Mouse (Mus musculus) neural tube, embryonic 13.5 days (tissue): ENCODE measurements at regions not wholly inside any gene's neighbourhood (a gene's known extent, or its start where the extent isn't known, plus 50 kb on each side); places are given as distances from the start of the nearest gene placed in this dataset.
A peak's percentile ranks its signal among the peaks of the same experiment; 100 is the strongest.

Source experiments
- ATAC-seq: fragments of 200-750 bp; cut with Nextera tagmentation; 2 replicates; pipeline ENCODE4 v1.8.0; 2017; ENCODE audit warnings: low read depth, mild to moderate bottlenecking, moderate TSS enrichment, moderate library complexity
- H3K27ac ChIP-seq: fragments of 300-500 bp; sonication (generic); replicated peaks from 2 replicates; pipeline ENCODE4 v1.5.1; 2015; ENCODE audit warnings: moderate library complexity, mild to moderate bottlenecking, inconsistent platforms
- H3K27me3 ChIP-seq: fragments of 300-500 bp; sonication (generic); 2 replicates; pipeline ENCODE4 v1.6.1; 2015; ENCODE audit warnings: mild to moderate bottlenecking, inconsistent platforms
- H3K36me3 ChIP-seq: fragments of 300-500 bp; sonication (generic); 2 replicates; pipeline ENCODE4 v1.6.1; 2015; ENCODE audit warnings: mild to moderate bottlenecking, inconsistent platforms
- H3K4me1 ChIP-seq: fragments of 300-500 bp; sonication (generic); replicated peaks from 2 replicates; pipeline ENCODE4 v1.6.1; 2015; ENCODE audit warnings: inconsistent platforms
- H3K4me2 ChIP-seq: fragments of 300-500 bp; sonication (generic); 2 replicates; pipeline ENCODE4 v1.6.1; 2015; ENCODE audit warnings: inconsistent platforms, mild to moderate bottlenecking, moderate library complexity
- H3K4me3 ChIP-seq: fragments of 300-500 bp; sonication (generic); 2 replicates; pipeline ENCODE4 v1.5.1; 2015; ENCODE audit warnings: mild to moderate bottlenecking, inconsistent platforms
- H3K9ac ChIP-seq: fragments of 300-500 bp; sonication (generic); 2 replicates; pipeline ENCODE4 v1.6.1; 2015; ENCODE audit warnings: moderate library complexity, mild to moderate bottlenecking, inconsistent platforms
- H3K9me3 ChIP-seq: fragments of 300-500 bp; sonication (generic); 2 replicates; pipeline ENCODE4 v1.6.1; 2016; ENCODE audit warnings: inconsistent platforms
- WGBS: fragments of 180-500 bp; shearing (Covaris S2); methylation state at CpG from one replicate; pipeline ENCODE4 v1.1.7; 2015; 5-methylcytosine and 5-hydroxymethylcytosine counted together

DNA sequence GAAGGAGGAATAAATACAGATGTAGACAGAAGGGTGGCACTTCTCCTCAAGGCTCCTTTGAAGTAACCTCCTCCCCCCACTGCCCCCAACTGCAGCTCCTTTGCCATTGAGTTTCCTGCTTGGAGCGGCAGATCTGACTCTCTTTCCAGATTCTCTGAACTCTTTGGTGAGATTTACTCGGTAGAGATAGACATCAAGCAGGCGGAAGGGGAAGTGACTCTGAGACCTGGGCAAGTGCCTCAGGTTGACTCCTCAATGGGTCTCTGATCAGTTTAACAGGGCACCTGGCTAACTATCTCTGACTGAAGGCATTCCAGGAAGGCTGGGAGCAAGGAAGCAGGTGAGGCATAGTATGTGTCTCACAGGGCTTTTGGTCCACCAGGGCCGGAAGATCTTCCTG, 73.6 kb upstream of the Pmepa1 start:
- H3K27ac ChIP-seq = no peak overlapping the region
- no peaks in the 10 kb centered on the region for H3K9me3 ChIP-seq
- no peaks in the 10 kb centered on the region for H3K27me3 ChIP-seq
- H3K9ac ChIP-seq = no peak overlapping the region
- no peak overlapping the region for H3K4me3 ChIP-seq
- no peak for ATAC-seq
- H3K4me1 ChIP-seq = peaks cover 31% of the 10 kb centered on the region
- no peaks in the 10 kb centered on the region for H3K36me3 ChIP-seq
- H3K4me2 ChIP-seq = no peak overlapping the region
- 90% methylated on average over 4 of the region's 4 CpGs for WGBS

DNA sequence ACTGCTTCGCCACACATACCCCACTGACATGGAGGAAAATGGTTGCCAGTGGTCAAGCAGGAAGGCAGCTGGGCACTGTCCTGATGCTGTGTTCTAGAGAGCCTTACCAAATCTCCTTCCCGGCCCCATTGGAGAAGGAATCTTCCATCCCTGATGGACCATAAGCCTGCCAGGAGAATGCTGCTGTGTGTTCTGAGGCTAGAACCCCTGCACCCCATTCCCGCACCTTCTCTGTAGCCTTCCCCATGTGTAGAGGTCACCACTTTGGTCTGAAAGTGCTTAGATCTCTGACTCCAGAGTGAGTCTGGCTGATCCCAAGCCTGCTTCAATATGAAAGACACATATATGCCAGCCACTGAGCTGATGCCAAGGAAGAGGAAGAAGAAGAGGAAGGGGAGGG, 74.1 kb upstream of the Pmepa1 start:
- ATAC-seq = no peak
- H3K4me2 ChIP-seq = no peak overlapping the region
- peaks cover 31% of the 10 kb centered on the region for H3K4me1 ChIP-seq
- H3K27me3 ChIP-seq = no peaks in the 10 kb centered on the region
- H3K36me3 ChIP-seq = no peaks in the 10 kb centered on the region
- WGBS = 94% methylated on average over 3 of the region's 3 CpGs
- no peak overlapping the region for H3K4me3 ChIP-seq
- no peak overlapping the region for H3K9ac ChIP-seq
- no peak overlapping the region for H3K27ac ChIP-seq
- H3K9me3 ChIP-seq = no peaks in the 10 kb centered on the region

DNA sequence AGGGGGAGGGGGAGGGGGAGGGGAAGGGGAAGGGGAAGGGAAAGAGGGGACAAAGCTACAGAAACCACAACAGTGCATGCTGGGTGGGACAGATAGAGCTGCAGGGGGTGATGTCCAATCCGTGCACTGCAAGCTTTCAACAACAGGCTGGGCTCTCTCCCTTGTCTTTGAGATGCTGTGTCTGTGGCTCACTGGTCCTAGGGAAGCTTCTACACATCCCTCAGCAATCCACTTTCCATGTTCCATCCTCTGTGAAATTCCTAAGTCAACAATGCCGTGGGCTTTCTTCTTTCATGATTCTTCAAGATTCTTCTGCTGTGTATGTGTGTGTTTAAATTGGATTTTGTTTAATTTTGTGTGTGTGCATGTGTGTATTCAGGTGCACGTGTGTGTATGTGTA, 74.5 kb upstream of the Pmepa1 start:
- peaks cover 31% of the 10 kb centered on the region for H3K4me1 ChIP-seq
- no peaks in the 10 kb centered on the region for H3K9me3 ChIP-seq
- no peak overlapping the region for H3K4me2 ChIP-seq
- no peak for ATAC-seq
- H3K4me3 ChIP-seq = no peak overlapping the region
- no peak overlapping the region for H3K9ac ChIP-seq
- H3K36me3 ChIP-seq = no peaks in the 10 kb centered on the region
- no peaks in the 10 kb centered on the region for H3K27me3 ChIP-seq
- WGBS = 71% methylated on average over 3 of the region's 3 CpGs
- H3K27ac ChIP-seq = no peak overlapping the region

DNA sequence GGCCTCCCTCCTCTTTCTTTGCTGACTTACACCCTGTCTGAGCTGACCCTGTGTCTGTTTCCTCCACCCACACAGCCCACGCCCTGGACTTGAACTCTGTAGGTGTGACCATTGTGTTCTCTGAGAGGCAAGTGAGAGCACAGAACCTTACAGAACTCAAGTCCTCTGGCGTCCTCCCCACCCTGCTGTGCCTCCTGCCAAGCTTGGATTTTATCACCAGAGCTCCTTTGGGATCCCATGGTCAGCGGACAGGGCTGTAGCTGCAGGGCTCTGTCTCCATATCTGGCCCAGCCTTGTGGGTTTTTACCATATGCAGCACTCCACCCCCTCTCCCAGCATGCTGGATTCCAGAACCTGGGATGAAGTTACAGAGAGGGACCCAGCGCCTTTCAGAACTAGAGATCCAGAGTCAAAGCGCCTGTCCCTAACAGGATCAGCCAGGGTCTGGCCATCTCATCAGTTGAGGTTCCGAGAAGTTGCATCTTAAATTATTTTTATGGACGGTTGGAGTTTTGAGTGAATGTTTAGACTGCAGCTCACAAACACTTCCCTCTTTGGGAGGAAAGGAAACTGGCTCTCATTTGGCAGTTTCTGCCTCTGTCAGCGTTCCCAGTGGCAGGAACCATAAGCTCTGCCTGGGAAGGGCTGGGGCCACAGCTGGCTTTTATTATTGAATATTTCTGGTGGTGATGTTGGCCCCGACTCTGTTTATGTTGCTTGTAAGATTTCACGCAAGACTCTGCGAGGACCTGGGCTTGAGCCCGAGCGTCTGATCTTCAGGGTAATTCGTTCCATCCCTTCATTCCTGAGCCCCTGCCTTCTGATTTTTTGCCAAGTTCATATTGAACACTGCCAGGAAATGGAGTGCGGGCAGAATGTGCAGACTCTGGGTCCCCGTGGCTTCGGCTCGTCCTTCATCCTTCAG, 75.8 kb upstream of the Pmepa1 start:
- H3K27me3 ChIP-seq = no peaks in the 10 kb centered on the region
- ATAC-seq = peak; percentile 24; the same call in 1 of the 2 replicates

DNA sequence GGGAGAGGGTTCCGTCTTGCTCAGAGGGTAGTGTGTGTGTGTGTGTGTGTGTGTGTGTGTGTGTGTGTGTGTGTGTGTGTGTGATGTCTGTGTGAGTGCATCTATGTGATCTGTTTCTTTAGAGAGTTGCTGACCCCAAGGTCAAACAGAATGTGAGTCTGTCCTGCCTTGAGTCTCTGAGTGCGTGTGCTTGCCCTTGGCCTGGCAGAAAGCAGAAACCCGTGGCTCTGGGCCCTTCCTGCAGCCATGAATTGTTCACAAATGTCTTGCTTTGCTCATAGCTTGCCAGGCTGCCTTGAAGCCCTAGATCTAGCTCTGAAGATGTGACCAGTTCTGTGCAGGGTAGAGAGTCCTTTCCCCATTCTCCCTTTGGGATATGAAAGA, 76.4 kb upstream of the Pmepa1 start:
- H3K27ac ChIP-seq = peak overlapping the region; percentile 74
- no peak for ATAC-seq
- H3K9ac ChIP-seq = no peak overlapping the region
- H3K4me1 ChIP-seq = peaks cover 31% of the 10 kb centered on the region
- 49% methylated on average over 3 of the region's 3 CpGs for WGBS
- H3K9me3 ChIP-seq = no peaks in the 10 kb centered on the region
- no peak overlapping the region for H3K4me3 ChIP-seq
- no peaks in the 10 kb centered on the region for H3K36me3 ChIP-seq
- no peak overlapping the region for H3K4me2 ChIP-seq
- H3K27me3 ChIP-seq = no peaks in the 10 kb centered on the region

More for the DNA sequence above, 75.8 kb upstream of the Pmepa1 start:
- no peak overlapping the region for H3K4me2 ChIP-seq
- WGBS = 57% methylated on average over 18 of the region's 18 CpGs
- no peaks in the 10 kb centered on the region for H3K36me3 ChIP-seq
- H3K4me1 ChIP-seq = peaks cover 31% of the 10 kb centered on the region
- no peak overlapping the region for H3K4me3 ChIP-seq
- H3K27ac ChIP-seq = peak overlapping the region; percentile 74
- no peaks in the 10 kb centered on the region for H3K9me3 ChIP-seq
- H3K9ac ChIP-seq = no peak overlapping the region

DNA sequence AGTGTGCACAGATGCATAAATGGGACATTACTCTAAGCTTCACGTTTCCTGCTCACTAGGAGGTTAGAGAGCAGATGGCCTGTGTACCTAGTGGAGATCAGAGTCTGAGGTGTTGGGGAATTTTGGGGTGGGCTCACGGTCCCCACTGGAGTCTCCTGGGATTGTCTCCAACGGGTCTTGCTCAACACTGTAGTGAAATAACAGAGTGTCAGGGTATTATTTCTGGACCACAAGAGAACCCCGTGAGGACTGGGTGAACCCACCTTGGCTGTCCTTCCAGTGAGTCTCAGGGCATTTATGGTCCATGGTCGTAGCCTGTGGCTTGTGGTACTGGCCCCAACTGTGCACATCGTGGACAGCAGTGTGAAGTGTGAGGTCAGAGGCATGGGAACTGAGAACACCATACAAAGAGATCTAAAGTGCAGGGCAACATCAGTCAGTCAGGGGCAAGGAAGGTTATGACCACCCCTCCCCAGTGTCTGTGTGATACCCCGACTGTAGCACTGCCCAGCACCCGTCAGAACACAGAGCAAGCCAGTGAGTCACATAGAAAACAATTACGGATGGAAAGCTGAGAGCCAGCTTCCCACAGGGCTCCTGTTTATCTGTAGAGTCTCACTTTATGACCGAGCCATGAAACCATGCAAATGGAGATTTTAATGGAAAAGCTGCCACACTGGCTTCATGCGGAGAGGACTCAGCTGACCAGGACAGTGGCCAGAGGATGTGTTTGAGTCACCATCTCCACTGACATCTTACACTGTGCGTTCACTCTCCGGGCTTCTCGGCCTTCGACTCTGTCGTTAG, 77.3 kb upstream of the Pmepa1 start:
- Histone ChIP-seq H3K36me3 (no peaks in the 10 kb centered on the region), H3K4me3 (no peak overlapping the region), H3K9me3 (no peaks in the 10 kb centered on the region), H3K4me1 (peaks cover 31% of the 10 kb centered on the region), H3K27ac (peak overlapping the region; percentile 74; the same call in 1 of the 2 replicates), H3K4me2 (no peak overlapping the region), H3K27me3 (no peaks in the 10 kb centered on the region), H3K9ac (no peak overlapping the region)
- no peak for ATAC-seq
- WGBS = 64% methylated on average over 16 of the region's 16 CpGs

DNA sequence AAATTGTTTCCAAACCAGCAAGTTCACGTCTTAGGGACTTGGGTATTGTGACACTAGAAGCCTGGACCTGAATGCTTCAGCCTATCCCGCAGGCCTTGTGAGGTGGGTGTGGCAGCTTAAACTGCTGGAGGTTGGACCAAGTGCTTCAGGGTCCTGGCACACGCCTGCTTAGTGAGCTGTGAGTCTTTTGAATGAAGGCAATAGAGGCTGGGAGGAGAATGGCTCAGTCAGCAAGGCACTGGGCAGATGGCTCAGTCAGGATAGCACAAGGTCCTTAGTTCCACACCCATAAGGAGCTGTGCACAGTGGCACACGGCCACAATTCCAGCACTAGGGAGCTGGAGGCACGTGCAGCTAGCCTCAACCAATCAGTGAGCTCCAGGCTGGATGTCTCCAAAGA, 80.5 kb upstream of the Pmepa1 start:
- Histone ChIP-seq H3K4me3 (no peak overlapping the region), H3K27me3 (0 out of 2 replicates have a peak, but pooled peaks cover 3% of the 10 kb centered on the region), H3K4me2 (no peak overlapping the region), H3K36me3 (no peaks in the 10 kb centered on the region), H3K9ac (no peak overlapping the region), H3K27ac (no peak overlapping the region), H3K9me3 (no peaks in the 10 kb centered on the region), H3K4me1 (peaks cover 25% of the 10 kb centered on the region)
- 62% methylated on average over 5 of the region's 5 CpGs for WGBS
- no peak for ATAC-seq

DNA sequence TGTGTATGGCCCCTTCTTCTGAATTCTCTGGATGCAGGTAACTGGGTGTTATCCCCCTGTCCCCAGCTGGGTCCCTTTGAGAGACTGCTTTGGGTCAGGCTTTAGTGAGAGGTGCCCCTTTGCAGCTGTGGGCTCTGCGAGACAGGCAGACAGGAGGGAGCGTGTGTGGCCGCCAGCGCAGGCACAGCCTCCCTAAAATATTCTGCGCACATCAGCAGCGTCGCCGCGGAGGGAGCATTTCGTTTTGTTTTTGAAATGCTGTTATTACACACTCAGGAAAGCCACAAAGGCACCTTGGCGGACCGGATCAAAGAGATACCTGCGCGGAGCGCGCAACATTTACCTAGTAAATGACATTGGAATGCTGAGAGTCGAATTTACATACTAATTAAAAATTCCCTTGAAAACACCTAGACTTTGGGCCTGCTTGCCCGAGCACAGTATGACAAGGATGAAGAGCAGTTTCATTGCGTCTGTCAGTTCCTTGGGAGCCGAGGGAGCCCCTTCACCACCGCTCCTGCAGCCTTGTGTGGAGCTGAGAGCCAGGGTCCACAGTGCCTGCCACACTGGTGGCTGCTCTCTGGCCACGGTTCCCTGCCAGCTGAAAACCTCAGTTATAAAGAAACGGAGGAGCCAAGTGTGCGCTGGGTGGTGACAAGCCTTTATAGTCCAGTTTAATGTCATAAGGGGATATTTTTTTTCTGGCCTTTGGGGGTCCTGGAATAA, 89.3 kb upstream of the Pmepa1 start:
- H3K4me3 ChIP-seq = peak overlapping the region; percentile 18

DNA sequence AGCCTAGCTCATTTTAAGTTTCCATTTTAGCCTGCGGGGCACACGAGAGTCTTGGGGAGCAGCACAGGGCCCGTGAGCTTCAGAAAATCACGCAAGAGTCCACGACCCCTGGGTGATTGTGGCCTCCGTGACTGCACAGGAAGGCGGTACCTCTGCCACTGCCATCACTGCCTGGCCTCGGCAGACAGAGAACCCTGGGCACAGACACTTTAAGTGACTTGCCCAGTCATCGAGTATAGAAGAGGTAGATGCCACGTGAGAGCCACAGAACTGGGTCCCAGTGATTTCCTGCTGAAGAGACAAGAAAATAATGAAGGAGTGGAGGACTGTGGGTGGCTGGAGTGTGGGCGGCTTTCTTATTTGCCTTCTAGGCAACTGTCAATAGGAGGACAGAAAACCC, 90.4 kb upstream of the Pmepa1 start:
- WGBS = 76% methylated on average over 11 of the region's 11 CpGs

More for the DNA sequence above, 89.3 kb upstream of the Pmepa1 start:
- H3K9me3 ChIP-seq = no peaks in the 10 kb centered on the region
- peaks cover 12% of the 10 kb centered on the region; the same call in 1 of the 2 replicates for H3K27me3 ChIP-seq
- peaks cover 26% of the 10 kb centered on the region for H3K4me1 ChIP-seq
- peak; percentile 22; the same call in 1 of the 2 replicates for ATAC-seq
- H3K4me2 ChIP-seq = peak overlapping the region; percentile 44
- no peaks in the 10 kb centered on the region for H3K36me3 ChIP-seq
- H3K27ac ChIP-seq = peak overlapping the region; percentile 64
- H3K9ac ChIP-seq = peak overlapping the region; percentile 51
- WGBS = 10% methylated on average over 24 of the region's 24 CpGs

DNA sequence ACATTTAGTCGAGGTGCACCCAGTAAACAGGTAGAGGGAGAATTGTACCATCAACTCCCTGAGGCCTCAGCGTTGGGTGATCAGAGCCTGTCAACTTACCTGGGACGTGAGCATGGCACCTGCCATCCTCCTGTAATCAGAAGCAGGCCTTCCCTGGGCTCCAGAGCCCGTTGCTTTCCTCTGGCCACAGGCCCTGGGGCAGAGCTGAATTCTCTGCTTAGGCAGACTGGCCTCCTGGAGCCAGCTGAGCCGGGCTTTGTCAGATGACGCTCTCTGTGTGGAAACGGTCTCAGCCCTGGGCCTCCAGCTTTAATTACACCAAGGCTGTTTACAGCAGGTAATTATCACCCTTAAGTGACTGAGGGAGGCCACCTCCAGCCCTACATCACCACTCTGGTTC, 92.6 kb upstream of the Pmepa1 start:
- Histone ChIP-seq H3K27ac (no peak overlapping the region), H3K9ac (no peak overlapping the region), H3K27me3 (peaks cover 12% of the 10 kb centered on the region; the same call in 1 of the 2 replicates), H3K4me2 (no peak overlapping the region), H3K4me3 (no peak overlapping the region), H3K36me3 (no peaks in the 10 kb centered on the region), H3K4me1 (peaks cover 26% of the 10 kb centered on the region), H3K9me3 (0 out of 2 replicates have a peak, but pooled peaks cover 3% of the 10 kb centered on the region)
- WGBS = 30% methylated on average over 7 of the region's 7 CpGs
- ATAC-seq = no peak

More for the DNA sequence above, 90.4 kb upstream of the Pmepa1 start:
- H3K36me3 ChIP-seq = no peaks in the 10 kb centered on the region
- H3K4me1 ChIP-seq = peaks cover 26% of the 10 kb centered on the region
- 0 out of 2 replicates have a peak, but pooled peaks cover under 1% of the 10 kb centered on the region for H3K9me3 ChIP-seq
- no peak for ATAC-seq
- peaks cover 12% of the 10 kb centered on the region; the same call in 1 of the 2 replicates for H3K27me3 ChIP-seq
- no peak overlapping the region for H3K4me3 ChIP-seq
- no peak overlapping the region for H3K9ac ChIP-seq
- no peak overlapping the region for H3K27ac ChIP-seq
- H3K4me2 ChIP-seq = no peak overlapping the region

DNA sequence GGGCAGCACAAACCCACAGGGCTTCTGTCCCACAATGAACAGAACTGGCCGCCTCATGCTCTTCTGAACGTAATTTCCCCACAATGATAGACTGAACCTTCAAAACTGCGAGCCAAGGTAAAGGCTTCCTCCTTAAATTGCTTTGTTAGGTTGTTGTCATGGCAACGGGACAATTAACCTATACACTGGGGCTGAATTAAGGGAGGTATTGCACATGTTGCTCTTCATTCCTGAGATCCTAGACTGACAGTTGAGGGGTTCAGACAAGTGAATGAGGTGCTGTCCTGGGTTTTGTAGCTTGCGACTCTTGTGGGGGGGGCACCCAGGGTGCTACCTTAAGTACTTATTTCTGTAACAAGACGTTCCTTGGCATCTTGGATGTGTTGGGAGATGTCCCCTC, 100.6 kb upstream of the Pmepa1 start:
- WGBS = 78% methylated on average over 6 of the region's 6 CpGs

More for the DNA sequence above, 100.6 kb upstream of the Pmepa1 start:
- H3K4me3 ChIP-seq = no peak overlapping the region
- H3K36me3 ChIP-seq = no peaks in the 10 kb centered on the region
- ATAC-seq = no peak
- H3K27ac ChIP-seq = no peak overlapping the region
- no peak overlapping the region for H3K9ac ChIP-seq
- H3K4me1 ChIP-seq = peaks cover 20% of the 10 kb centered on the region; the same call in 1 of the 2 replicates
- 0 out of 2 replicates have a peak, but pooled peaks cover under 1% of the 10 kb centered on the region for H3K9me3 ChIP-seq
- H3K27me3 ChIP-seq = no peaks in the 10 kb centered on the region
- H3K4me2 ChIP-seq = no peak overlapping the region
